Mouse (Mus musculus): ENCODE results near the gene Gm21885. TPM values are rescaled to one million over a fixed set of nuclear protein-coding genes. Genes with fewer than 3 reads are reported as not detected.

The Gm21885 gene
- polyA plus RNA-seq, 1 experiment: not detected

- H3K9me3 ChIP-seq (ENCODE audit: control insufficient read depth, low read length): no peaks in the 10 kb centered on the region
- no peaks in the 10 kb centered on the region for H3K36me3 ChIP-seq (ENCODE audit: control insufficient read depth)
- peaks cover 46% of the 10 kb centered on the region for H3K27me3 ChIP-seq (ENCODE audit: control insufficient read depth)
- no peak overlapping the region for H3K4me3 ChIP-seq (replicated peaks)
- H3K4me1 ChIP-seq (ENCODE audit: control insufficient read depth): peaks cover 13% of the 10 kb centered on the region
- TF ChIP-seq TAL1 (IDR thresholded peaks at IDR 0.05; ENCODE audit: low read length) (no peak), GATA1 (IDR thresholded peaks at IDR 0.05; ENCODE audit: low read length) (no peak)
Measured at GRCm38 (mm10) chr11:94243422-94244180, 38.1 kb upstream of the Gm21885 start.

GRCm38 (mm10) chr11:94244385-94244784, 37.3 kb upstream of the Gm21885 start:
- no peak for TF ChIP-seq GATA1 (IDR thresholded peaks at IDR 0.05; ENCODE audit: low read length)
- TF ChIP-seq TAL1 (IDR thresholded peaks at IDR 0.05; ENCODE audit: low read length): no peak
- no peak overlapping the region for H3K4me3 ChIP-seq (replicated peaks)
- H3K4me1 ChIP-seq (ENCODE audit: control insufficient read depth): peaks cover 13% of the 10 kb centered on the region
- H3K9me3 ChIP-seq (ENCODE audit: control insufficient read depth, low read length): no peaks in the 10 kb centered on the region
- H3K27me3 ChIP-seq (ENCODE audit: control insufficient read depth): peaks cover 52% of the 10 kb centered on the region
- H3K36me3 ChIP-seq (ENCODE audit: control insufficient read depth): no peaks in the 10 kb centered on the region

GRCm38 (mm10) chr11:94245955-94246788, 35.5 kb upstream of the Gm21885 start, which contains the start of gene Wfikkn2:
TSS of gene Wfikkn2 (minus strand) at chr11:94246005.
- Histone ChIP-seq H3K9me3 (ENCODE audit: control insufficient read depth, low read length) (no peaks in the 10 kb centered on the region), H3K4me1 (ENCODE audit: control insufficient read depth) (peaks cover 13% of the 10 kb centered on the region), H3K27me3 (ENCODE audit: control insufficient read depth) (peaks cover 44% of the 10 kb centered on the region), H3K4me3 (replicated peaks) (no peak within 1 kb of the TSS), H3K36me3 (ENCODE audit: control insufficient read depth) (no peaks in the 10 kb centered on the region)
- TF ChIP-seq TAL1 (IDR thresholded peaks at IDR 0.05; ENCODE audit: low read length) (no peak), GATA1 (IDR thresholded peaks at IDR 0.05; ENCODE audit: low read length) (no peak)

GRCm38 (mm10) chr11:94246789-94247061, 34.9 kb upstream of the Gm21885 start:
- no peaks in the 10 kb centered on the region for H3K36me3 ChIP-seq (ENCODE audit: control insufficient read depth)
- peaks cover 13% of the 10 kb centered on the region for H3K4me1 ChIP-seq (ENCODE audit: control insufficient read depth)
- no peak overlapping the region for H3K4me3 ChIP-seq (replicated peaks)
- no peaks in the 10 kb centered on the region for H3K9me3 ChIP-seq (ENCODE audit: control insufficient read depth, low read length)
- no peak for TF ChIP-seq TAL1 (IDR thresholded peaks at IDR 0.05; ENCODE audit: low read length)
- no peak for TF ChIP-seq GATA1 (IDR thresholded peaks at IDR 0.05; ENCODE audit: low read length)
- peaks cover 40% of the 10 kb centered on the region for H3K27me3 ChIP-seq (ENCODE audit: control insufficient read depth)

DNA sequence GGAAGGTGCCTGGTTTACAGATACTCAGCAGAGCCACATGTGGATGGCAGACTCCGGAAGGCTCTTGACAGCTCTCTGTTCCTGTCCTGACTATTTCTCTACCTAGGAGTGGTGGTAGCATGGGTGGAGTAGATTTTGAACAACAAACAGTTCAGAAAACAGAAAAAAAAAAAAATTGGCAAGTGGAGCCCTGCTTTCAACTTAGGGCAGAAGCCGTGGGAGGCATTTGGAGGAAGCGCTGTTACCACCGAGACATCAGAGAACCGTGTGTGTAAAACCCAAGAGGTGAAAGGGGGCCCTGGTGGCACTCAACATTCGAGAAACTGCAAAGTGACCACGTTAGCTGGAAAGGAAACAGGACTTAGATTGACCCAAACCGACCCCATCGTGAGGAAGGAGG, 28.5 kb upstream of the Gm21885 start:
- Histone ChIP-seq H3K36me3 (ENCODE audit: control insufficient read depth) (no peaks in the 10 kb centered on the region), H3K4me1 (ENCODE audit: control insufficient read depth) (peaks cover 10% of the 10 kb centered on the region), H3K27me3 (ENCODE audit: control insufficient read depth) (peaks cover 38% of the 10 kb centered on the region), H3K9me3 (ENCODE audit: control insufficient read depth, low read length) (peaks cover 4% of the 10 kb centered on the region; the same call in 1 of the 2 replicates), H3K4me3 (replicated peaks) (no peak overlapping the region)
- TF ChIP-seq TAL1 (IDR thresholded peaks at IDR 0.05; ENCODE audit: low read length) (no peak), GATA1 (IDR thresholded peaks at IDR 0.05; ENCODE audit: low read length) (no peak)

- Histone ChIP-seq H3K27me3 (ENCODE audit: control insufficient read depth) (peaks cover 35% of the 10 kb centered on the region), H3K4me3 (replicated peaks) (no peak overlapping the region), H3K36me3 (ENCODE audit: control insufficient read depth) (no peaks in the 10 kb centered on the region), H3K4me1 (ENCODE audit: control insufficient read depth) (peaks cover 10% of the 10 kb centered on the region), H3K9me3 (ENCODE audit: control insufficient read depth, low read length) (peaks cover 4% of the 10 kb centered on the region; the same call in 1 of the 2 replicates)
- TF ChIP-seq GATA1 (IDR thresholded peaks at IDR 0.05; ENCODE audit: low read length) (no peak), TAL1 (IDR thresholded peaks at IDR 0.05; ENCODE audit: low read length) (no peak)
Measured at GRCm38 (mm10) chr11:94253691-94254090, 28.0 kb upstream of the Gm21885 start.

- Histone ChIP-seq H3K36me3 (ENCODE audit: control insufficient read depth) (no peaks in the 10 kb centered on the region), H3K9me3 (ENCODE audit: control insufficient read depth, low read length) (peaks cover 6% of the 10 kb centered on the region), H3K4me1 (ENCODE audit: control insufficient read depth) (peaks cover 22% of the 10 kb centered on the region), H3K4me3 (replicated peaks) (no peak overlapping the region), H3K27me3 (ENCODE audit: control insufficient read depth) (peaks cover 26% of the 10 kb centered on the region)
- TF ChIP-seq TAL1 (IDR thresholded peaks at IDR 0.05; ENCODE audit: low read length) (no peak), GATA1 (IDR thresholded peaks at IDR 0.05; ENCODE audit: low read length) (no peak)
Measured at GRCm38 (mm10) chr11:94255733-94256132, 25.9 kb upstream of the Gm21885 start.

GRCm38 (mm10) chr11:94257987-94258386, 23.7 kb upstream of the Gm21885 start:
- no peak for TF ChIP-seq TAL1 (IDR thresholded peaks at IDR 0.05; ENCODE audit: low read length)
- no peak for TF ChIP-seq GATA1 (IDR thresholded peaks at IDR 0.05; ENCODE audit: low read length)
- Histone ChIP-seq H3K9me3 (ENCODE audit: control insufficient read depth, low read length) (peaks cover 6% of the 10 kb centered on the region), H3K4me1 (ENCODE audit: control insufficient read depth) (peaks cover 43% of the 10 kb centered on the region), H3K27me3 (ENCODE audit: control insufficient read depth) (peaks cover 19% of the 10 kb centered on the region), H3K4me3 (replicated peaks) (no peak overlapping the region), H3K36me3 (ENCODE audit: control insufficient read depth) (no peaks in the 10 kb centered on the region; the same call in 1 of the 2 replicates)

DNA sequence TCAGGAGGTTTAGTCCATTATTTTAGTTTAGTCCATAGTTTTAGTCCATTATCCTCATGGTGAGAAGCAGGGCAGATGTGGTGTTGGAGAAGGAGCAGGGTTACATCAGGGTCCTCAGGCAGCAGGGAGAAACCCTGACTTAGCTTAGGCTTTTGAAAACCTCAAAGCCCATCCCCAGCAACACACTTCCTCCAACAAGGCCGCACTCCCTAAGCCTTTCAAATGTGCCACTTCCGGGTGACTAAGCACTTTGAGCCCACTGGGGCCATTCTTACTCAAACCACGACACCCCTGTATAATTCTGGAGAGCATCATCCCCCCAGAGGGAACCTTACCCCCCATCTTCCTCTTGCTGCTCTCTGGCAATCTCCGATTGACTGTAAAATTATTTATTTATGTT, 21.9 kb upstream of the Gm21885 start:
- peaks cover 6% of the 10 kb centered on the region for H3K9me3 ChIP-seq (ENCODE audit: control insufficient read depth, low read length)
- H3K27me3 ChIP-seq (ENCODE audit: control insufficient read depth): peaks cover 15% of the 10 kb centered on the region
- H3K36me3 ChIP-seq (ENCODE audit: control insufficient read depth): no peaks in the 10 kb centered on the region; the same call in 1 of the 2 replicates
- TF ChIP-seq TAL1 (IDR thresholded peaks at IDR 0.05; ENCODE audit: low read length) (no peak), GATA1 (IDR thresholded peaks at IDR 0.05; ENCODE audit: low read length) (no peak)
- H3K4me1 ChIP-seq (ENCODE audit: control insufficient read depth): peaks cover 50% of the 10 kb centered on the region
- no peak overlapping the region for H3K4me3 ChIP-seq (replicated peaks)
